Mouse (Mus musculus): ENCODE measurements at regions not wholly inside any gene's neighbourhood (a gene's known extent, or its start where the extent isn't known, plus 50 kb on each side); places are given as distances from the start of the nearest gene placed in this dataset.

DNA sequence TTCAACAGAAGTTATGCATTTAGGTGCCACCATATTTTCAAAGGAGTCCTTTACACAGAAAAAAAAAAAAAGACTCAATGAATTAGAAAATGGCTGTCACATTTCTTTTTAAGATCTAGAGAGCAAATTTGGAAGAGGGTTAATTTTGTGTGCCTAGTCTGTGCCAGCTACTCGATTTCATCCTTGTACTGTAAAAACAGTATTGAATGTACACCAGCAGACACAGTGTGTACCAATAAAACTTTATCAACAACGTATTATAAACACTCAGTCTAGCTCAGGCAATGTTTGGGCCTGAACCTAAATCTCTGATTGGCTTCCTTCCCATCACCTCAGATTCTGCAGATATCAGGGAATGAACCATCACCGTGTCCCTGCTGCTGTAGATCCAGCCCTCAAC lies 93.9 kb downstream of the Tomm20 start:
- no peak overlapping the region for H3K4me2 ChIP-seq
- ATAC-seq = no peak

GRCm38 (mm10) chr8:126850189-126850535 lies 95.5 kb downstream of the Tomm20 start:
- Histone ChIP-seq H3K4me3 (no peak overlapping the region), H3K9ac (no peak overlapping the region), H3K4me1 (peaks cover 5% of the 10 kb centered on the region), H3K4me2 (no peak overlapping the region), H3K36me3 (ENCODE audit: poor library complexity, severe bottlenecking) (no peaks in the 10 kb centered on the region), H3K27ac (no peak overlapping the region), H3K27me3 (no peaks in the 10 kb centered on the region), H3K9me3 (replicated peaks) (no peaks in the 10 kb centered on the region)
- no peak for ATAC-seq
- WGBS = 91% methylated on average over 1 of the region's 1 CpGs

More for the DNA sequence above, 93.9 kb downstream of the Tomm20 start:
- no peak overlapping the region for H3K27ac ChIP-seq
- no peaks in the 10 kb centered on the region for H3K9me3 ChIP-seq (replicated peaks)
- no peak overlapping the region for H3K4me3 ChIP-seq
- WGBS = 91% methylated on average over 3 of the region's 3 CpGs
- H3K9ac ChIP-seq = no peak overlapping the region
- peaks cover 5% of the 10 kb centered on the region for H3K4me1 ChIP-seq
- no peaks in the 10 kb centered on the region for H3K27me3 ChIP-seq
- H3K36me3 ChIP-seq (ENCODE audit: poor library complexity, severe bottlenecking) = no peaks in the 10 kb centered on the region

DNA sequence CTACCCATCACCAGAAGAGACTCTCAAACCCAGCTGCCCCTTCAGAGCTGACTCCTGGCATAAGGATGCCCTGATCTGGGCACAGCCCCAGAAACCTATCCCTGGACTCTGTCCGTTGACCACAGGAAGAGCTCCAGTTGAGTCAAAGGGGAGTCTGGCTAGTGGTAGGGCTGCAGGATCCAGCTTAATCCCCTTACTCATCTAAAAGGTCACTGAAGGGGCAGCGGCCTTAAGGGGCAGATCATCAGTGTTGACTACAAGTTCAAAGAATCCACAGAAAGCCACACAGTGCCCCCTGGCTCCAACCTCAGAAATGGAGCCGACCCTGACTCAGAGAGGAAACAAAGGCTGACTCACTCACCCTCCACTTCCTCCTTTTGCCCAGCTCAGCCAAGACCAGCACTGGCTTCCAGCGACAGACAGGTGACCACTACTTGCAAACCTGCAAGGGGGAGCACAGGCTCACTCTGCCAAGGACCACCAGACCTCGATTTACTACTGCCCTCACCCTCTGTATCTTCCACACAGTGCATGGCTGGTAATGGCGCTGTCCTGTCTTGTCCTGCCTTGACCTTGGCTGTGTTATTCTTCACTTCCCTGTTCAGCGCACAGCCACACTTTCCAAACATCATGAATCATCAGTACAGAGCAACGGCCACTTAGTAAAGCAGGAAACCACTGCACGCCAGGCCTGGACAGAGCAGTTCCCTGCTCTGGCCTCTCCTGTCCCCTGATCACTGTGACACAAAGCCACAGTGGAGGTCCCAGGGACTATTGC lies 96.0 kb downstream of the Tomm20 start:
- no peak for ATAC-seq
- no peak overlapping the region for H3K4me3 ChIP-seq
- H3K4me2 ChIP-seq = no peak overlapping the region
- H3K27ac ChIP-seq = no peak overlapping the region
- 69% methylated on average over 9 of the region's 9 CpGs for WGBS
- H3K36me3 ChIP-seq (ENCODE audit: poor library complexity, severe bottlenecking) = no peaks in the 10 kb centered on the region
- H3K27me3 ChIP-seq = no peaks in the 10 kb centered on the region
- no peaks in the 10 kb centered on the region for H3K9me3 ChIP-seq (replicated peaks)
- H3K9ac ChIP-seq = no peak overlapping the region
- H3K4me1 ChIP-seq = peaks cover 5% of the 10 kb centered on the region

- no peak overlapping the region for H3K9ac ChIP-seq
- H3K4me2 ChIP-seq = no peak overlapping the region
- no peak overlapping the region for H3K27ac ChIP-seq
- H3K4me3 ChIP-seq = no peak overlapping the region
- H3K36me3 ChIP-seq (ENCODE audit: poor library complexity, severe bottlenecking) = no peaks in the 10 kb centered on the region
- H3K4me1 ChIP-seq = no peaks in the 10 kb centered on the region
- 90% methylated on average over 13 of the region's 13 CpGs for WGBS
- no peaks in the 10 kb centered on the region for H3K27me3 ChIP-seq
- ATAC-seq = no peak
- H3K9me3 ChIP-seq (replicated peaks) = no peaks in the 10 kb centered on the region
These were observed 97.1 kb downstream of the Tomm20 start for GRCm38 (mm10) chr8:126848369-126849105.

DNA sequence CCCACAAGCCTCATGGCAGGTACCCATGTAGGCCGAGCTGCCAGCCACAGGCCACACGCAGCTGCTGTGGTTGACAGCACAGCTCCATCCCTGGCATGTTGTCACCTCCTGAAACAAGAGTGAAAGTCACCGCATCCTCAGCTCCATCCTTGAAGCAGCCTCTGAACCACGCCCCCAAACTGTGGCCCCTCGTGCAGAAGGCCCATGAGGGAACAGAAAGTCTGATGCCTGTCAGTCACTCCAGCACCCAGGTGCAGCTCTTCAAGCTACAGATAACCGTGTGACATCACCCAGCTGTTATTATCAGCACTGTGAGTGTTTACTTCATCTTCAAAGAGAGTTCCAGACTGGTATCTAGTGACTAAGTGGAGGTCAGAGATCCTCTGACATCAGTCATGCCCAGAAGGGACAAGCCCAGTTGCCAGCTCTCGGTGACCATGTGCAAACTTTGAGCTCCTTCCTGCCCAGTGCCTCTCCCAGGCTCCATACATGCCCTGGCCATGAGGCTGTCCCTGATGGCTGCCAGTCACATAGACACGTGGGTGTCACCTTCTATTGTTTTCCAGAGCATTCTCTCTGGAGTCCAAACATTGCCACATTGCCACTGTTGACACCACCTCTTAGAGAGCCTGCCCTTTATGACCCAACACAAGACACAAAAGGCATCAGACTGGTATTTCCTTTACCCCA lies 97.8 kb downstream of the Tomm20 start:
- H3K27ac ChIP-seq = no peak overlapping the region
- WGBS = 82% methylated on average over 8 of the region's 8 CpGs
- H3K36me3 ChIP-seq (ENCODE audit: poor library complexity, severe bottlenecking) = no peaks in the 10 kb centered on the region
- no peaks in the 10 kb centered on the region for H3K9me3 ChIP-seq (replicated peaks)
- H3K9ac ChIP-seq = no peak overlapping the region
- H3K27me3 ChIP-seq = no peaks in the 10 kb centered on the region
- H3K4me2 ChIP-seq = no peak overlapping the region
- no peak for ATAC-seq
- H3K4me3 ChIP-seq = no peak overlapping the region
- H3K4me1 ChIP-seq = no peaks in the 10 kb centered on the region

- Histone ChIP-seq H3K27me3 (no peaks in the 10 kb centered on the region), H3K4me1 (peaks cover 4% of the 10 kb centered on the region; the same call in 1 of the 2 replicates), H3K4me3 (no peak overlapping the region), H3K27ac (no peak overlapping the region), H3K4me2 (no peak overlapping the region), H3K9ac (no peak overlapping the region), H3K36me3 (ENCODE audit: poor library complexity, severe bottlenecking) (no peaks in the 10 kb centered on the region), H3K9me3 (replicated peaks) (no peaks in the 10 kb centered on the region)
- no peak for ATAC-seq
- 68% methylated on average over 3 of the region's 3 CpGs for WGBS
These were observed 99.5 kb downstream of the Tomm20 start for GRCm38 (mm10) chr8:126846188-126846565.

DNA sequence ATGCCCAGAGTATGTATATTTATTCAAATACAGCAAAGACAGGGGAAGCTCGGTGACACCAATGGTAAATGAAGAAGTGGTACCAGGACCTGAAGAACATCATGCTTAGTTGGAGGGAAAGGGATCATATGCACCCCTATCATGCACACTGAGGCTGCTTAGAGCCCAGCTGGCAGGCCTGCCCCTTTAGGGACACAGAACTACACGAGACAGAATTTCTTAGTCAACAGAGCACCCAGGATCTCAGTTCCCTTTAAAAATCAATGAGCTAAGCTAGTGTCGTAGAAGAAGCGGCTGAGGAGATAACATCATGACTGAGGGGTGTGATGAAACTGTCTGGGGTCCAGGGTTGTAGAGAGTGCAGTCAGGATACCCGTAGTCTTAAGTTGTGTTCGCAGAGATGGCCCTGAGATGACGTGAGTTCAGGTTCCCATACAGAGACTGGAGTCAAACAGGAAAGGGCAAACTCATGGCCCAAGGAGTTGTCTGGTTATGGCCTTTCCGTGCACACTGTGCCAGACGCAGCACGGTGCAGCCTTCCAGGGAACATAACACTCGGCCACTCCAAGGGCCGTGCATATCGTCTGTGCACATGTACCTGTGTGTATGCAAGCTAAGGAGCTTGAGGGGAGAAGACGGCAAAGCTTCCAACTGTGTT lies 100.0 kb downstream of the Tomm20 start:
- WGBS = 91% methylated on average over 14 of the region's 14 CpGs
- ATAC-seq = no peak

GRCm38 (mm10) chr8:126844627-126845026 lies 101.0 kb downstream of the Tomm20 start:
- Histone ChIP-seq H3K4me3 (no peak overlapping the region), H3K9me3 (replicated peaks) (no peaks in the 10 kb centered on the region), H3K27ac (no peak overlapping the region), H3K36me3 (ENCODE audit: poor library complexity, severe bottlenecking) (no peaks in the 10 kb centered on the region), H3K27me3 (no peaks in the 10 kb centered on the region), H3K9ac (no peak overlapping the region), H3K4me2 (no peak overlapping the region), H3K4me1 (peaks cover 10% of the 10 kb centered on the region)
- WGBS = 86% methylated on average over 4 of the region's 4 CpGs
- no peak for ATAC-seq

More for the DNA sequence above, 100.0 kb downstream of the Tomm20 start:
- Histone ChIP-seq H3K4me3 (no peak overlapping the region), H3K27ac (no peak overlapping the region), H3K9ac (no peak overlapping the region), H3K27me3 (no peaks in the 10 kb centered on the region), H3K9me3 (replicated peaks) (no peaks in the 10 kb centered on the region), H3K36me3 (ENCODE audit: poor library complexity, severe bottlenecking) (no peaks in the 10 kb centered on the region), H3K4me1 (peaks cover 5% of the 10 kb centered on the region; the same call in 1 of the 2 replicates), H3K4me2 (no peak overlapping the region)

DNA sequence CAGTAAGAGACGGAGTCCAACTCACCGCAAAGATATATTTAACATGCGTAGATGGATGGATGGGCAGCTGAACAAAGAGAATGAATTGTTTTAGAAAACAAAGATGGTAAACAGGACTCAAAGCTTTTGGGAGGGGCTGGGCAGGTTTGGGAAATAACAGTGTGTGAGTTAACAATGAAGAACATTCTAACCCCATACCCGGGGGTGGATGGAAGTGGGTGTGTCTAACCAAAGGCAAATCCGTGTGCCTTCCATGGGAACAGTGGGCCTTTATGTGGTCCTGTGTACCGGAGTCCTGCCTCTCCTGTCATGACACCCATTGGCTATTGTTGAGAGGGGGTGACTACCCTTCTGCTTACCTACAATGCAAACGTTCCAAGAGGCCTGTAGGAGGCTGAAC lies 104.5 kb downstream of the Tomm20 start:
- no peak overlapping the region for H3K4me2 ChIP-seq
- H3K36me3 ChIP-seq (ENCODE audit: poor library complexity, severe bottlenecking) = no peaks in the 10 kb centered on the region
- H3K9ac ChIP-seq = no peak overlapping the region
- 72% methylated on average over 7 of the region's 7 CpGs for WGBS
- H3K4me3 ChIP-seq = no peak overlapping the region
- H3K27ac ChIP-seq = no peak overlapping the region
- H3K9me3 ChIP-seq (replicated peaks) = no peaks in the 10 kb centered on the region
- no peaks in the 10 kb centered on the region for H3K27me3 ChIP-seq
- no peak for ATAC-seq
- H3K4me1 ChIP-seq = peaks cover 24% of the 10 kb centered on the region

DNA sequence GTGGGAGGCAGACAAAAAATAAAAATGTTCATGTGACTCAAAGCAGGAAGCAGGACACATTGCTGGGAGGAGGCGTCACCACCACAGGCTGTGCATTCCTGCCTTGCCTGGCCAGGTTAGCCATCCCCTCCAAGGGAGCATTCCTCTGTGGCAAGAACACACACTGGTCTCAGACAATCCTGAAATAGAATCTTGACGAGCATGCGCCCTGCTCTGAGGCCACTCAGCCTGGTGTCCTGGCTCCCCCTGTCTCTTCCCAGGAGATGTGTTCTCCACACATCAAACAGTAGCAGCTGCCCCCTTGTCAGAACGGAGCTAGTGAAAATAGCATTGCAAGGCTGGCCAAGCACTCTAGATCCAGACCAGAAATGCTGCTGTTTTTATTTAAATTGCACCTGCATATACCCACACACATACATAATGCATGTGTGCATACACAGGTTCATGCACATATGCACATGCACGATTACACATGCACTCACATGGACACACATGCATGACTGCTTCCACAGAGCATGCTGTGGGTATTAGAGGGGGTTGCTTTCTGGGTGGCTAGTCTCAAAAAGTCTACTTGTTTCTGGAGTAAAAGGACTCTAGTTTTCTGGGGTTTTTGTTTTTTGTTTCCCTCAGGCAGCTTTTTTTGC lies 105.8 kb downstream of the Tomm20 start:
- peak overlapping the region; percentile 36 for H3K4me2 ChIP-seq
- H3K27me3 ChIP-seq = no peaks in the 10 kb centered on the region
- peaks cover 24% of the 10 kb centered on the region for H3K4me1 ChIP-seq
- H3K4me3 ChIP-seq = no peak overlapping the region
- 14% methylated on average over 5 of the region's 5 CpGs for WGBS
- peak; percentile 90 for ATAC-seq
- H3K27ac ChIP-seq = peak overlapping the region; percentile 84
- peak overlapping the region; percentile 35; the same call in 1 of the 2 replicates for H3K9ac ChIP-seq
- no peaks in the 10 kb centered on the region for H3K36me3 ChIP-seq (ENCODE audit: poor library complexity, severe bottlenecking)
- no peaks in the 10 kb centered on the region for H3K9me3 ChIP-seq (replicated peaks)

DNA sequence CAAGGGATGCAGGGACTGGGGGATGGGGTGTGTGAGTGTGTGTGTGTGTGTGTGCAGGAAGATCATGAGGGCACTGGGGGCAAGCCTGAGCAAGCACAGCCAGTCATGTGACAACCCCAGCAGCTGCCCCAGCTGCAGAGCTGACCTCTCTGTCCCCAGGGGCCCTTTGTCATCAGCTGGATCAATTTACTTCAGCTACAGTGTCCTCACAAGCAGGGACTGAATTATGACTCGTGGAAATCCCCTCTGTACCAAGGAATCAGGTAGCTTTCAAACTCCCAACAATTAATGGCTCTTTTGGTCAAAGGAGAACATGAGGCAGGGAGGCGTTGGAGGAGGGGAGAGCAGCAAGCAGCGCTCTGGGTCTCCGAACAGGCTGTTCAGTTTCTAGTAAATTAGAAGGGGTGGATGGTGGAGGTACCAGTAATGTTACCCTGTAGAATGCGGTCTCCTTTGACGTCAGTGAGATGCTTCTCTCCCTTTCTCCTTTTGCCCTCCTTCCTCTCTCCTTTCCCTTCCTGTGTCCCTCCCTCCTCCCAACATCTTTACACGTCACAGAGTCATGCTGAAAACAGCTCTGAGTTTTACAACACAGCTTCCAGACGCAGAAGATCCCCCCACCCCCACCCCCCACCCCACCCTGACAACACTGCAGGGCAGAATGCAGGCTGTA lies 106.5 kb downstream of the Tomm20 start:
- ATAC-seq = peak; percentile 19; the same call in 1 of the 2 replicates
- Histone ChIP-seq H3K9ac (peak overlapping the region; percentile 35; the same call in 1 of the 2 replicates), H3K36me3 (ENCODE audit: poor library complexity, severe bottlenecking) (no peaks in the 10 kb centered on the region), H3K27me3 (no peaks in the 10 kb centered on the region), H3K4me1 (peaks cover 24% of the 10 kb centered on the region), H3K27ac (peak overlapping the region; percentile 84), H3K9me3 (replicated peaks) (no peaks in the 10 kb centered on the region), H3K4me2 (peak overlapping the region; percentile 36), H3K4me3 (no peak overlapping the region)
- WGBS = 5% methylated on average over 8 of the region's 8 CpGs
